Mouse (Mus musculus): ENCODE measurements around the gene 6030445D17Rik. TPM values are rescaled to one million over a fixed set of nuclear protein-coding genes. Genes with fewer than 3 reads are reported as not detected.
A peak's percentile ranks its signal among the peaks of the same experiment; 100 is the strongest.

Gene 6030445D17Rik
- under 1 TPM in 1 of 3 experiments, not detected in 2; 0.19 TPM for polyA plus RNA-seq (2017; shearing (Covaris generic))

- ATAC-seq, result peak; percentile 65
These were observed at the start of gene 6030445D17Rik for GRCm38 (mm10) chr4:136462086-136462838. 6030445D17Rik (plus strand) TSS chr4:136462250.

- ATAC-seq, result no peak
These were observed 46.6 kb upstream of the 6030445D17Rik start for GRCm38 (mm10) chr4:136415477-136415876.

GRCm38 (mm10) chr4:136418962-136419361, 43.1 kb upstream of the 6030445D17Rik start:
- ATAC-seq, result no peak

- no peak for ATAC-seq
These were observed 42.7 kb upstream of the 6030445D17Rik start for GRCm38 (mm10) chr4:136419386-136419785.

GRCm38 (mm10) chr4:136423224-136423623, 38.8 kb upstream of the 6030445D17Rik start, which contains the start of gene Htr1d:
Htr1d (plus strand) TSS chr4:136423524.
- no peak for ATAC-seq

GRCm38 (mm10) chr4:136424120-136424999, 37.7 kb upstream of the 6030445D17Rik start:
- no peak for ATAC-seq

GRCm38 (mm10) chr4:136425000-136425288, 37.1 kb upstream of the 6030445D17Rik start:
- ATAC-seq, result no peak

- no peak for ATAC-seq
These were observed 31.3 kb upstream of the 6030445D17Rik start for GRCm38 (mm10) chr4:136430609-136431375.

GRCm38 (mm10) chr4:136431376-136431693, 30.7 kb upstream of the 6030445D17Rik start:
- ATAC-seq, result no peak

GRCm38 (mm10) chr4:136434029-136434428, 28.0 kb upstream of the 6030445D17Rik start:
- no peak for ATAC-seq

- no peak for ATAC-seq
These were observed 22.9 kb upstream of the 6030445D17Rik start for GRCm38 (mm10) chr4:136439106-136439505.

- ATAC-seq, result no peak
These were observed 20.6 kb upstream of the 6030445D17Rik start for GRCm38 (mm10) chr4:136441354-136442043.

GRCm38 (mm10) chr4:136444561-136444960, 17.5 kb upstream of the 6030445D17Rik start:
- ATAC-seq, result no peak

- ATAC-seq, result no peak
These were observed 12.3 kb upstream of the 6030445D17Rik start for GRCm38 (mm10) chr4:136449795-136450194.

- ATAC-seq, result no peak
These were observed 11.8 kb upstream of the 6030445D17Rik start for GRCm38 (mm10) chr4:136450271-136450670.

GRCm38 (mm10) chr4:136451564-136451963, 10.5 kb upstream of the 6030445D17Rik start:
- ATAC-seq, result no peak

- ATAC-seq, result no peak
These were observed 9.8 kb upstream of the 6030445D17Rik start for GRCm38 (mm10) chr4:136452286-136452685.

- ATAC-seq, result no peak
These were observed 9.3 kb upstream of the 6030445D17Rik start for GRCm38 (mm10) chr4:136452792-136453191.

- peak; percentile 52 for ATAC-seq
These were observed 7.2 kb upstream of the 6030445D17Rik start for GRCm38 (mm10) chr4:136454850-136455260.

GRCm38 (mm10) chr4:136456516-136457218, 5.4 kb upstream of the 6030445D17Rik start:
- ATAC-seq, result no peak

- ATAC-seq, result no peak
These were observed 3.8 kb upstream of the 6030445D17Rik start for GRCm38 (mm10) chr4:136458276-136458675.

- ATAC-seq, result no peak
These were observed 2.8 kb upstream of the 6030445D17Rik start for GRCm38 (mm10) chr4:136459210-136459609.
